Mouse (Mus musculus): Measurements from ENCODE around the gene Crtc1.

Crtc1 gene

DNA sequence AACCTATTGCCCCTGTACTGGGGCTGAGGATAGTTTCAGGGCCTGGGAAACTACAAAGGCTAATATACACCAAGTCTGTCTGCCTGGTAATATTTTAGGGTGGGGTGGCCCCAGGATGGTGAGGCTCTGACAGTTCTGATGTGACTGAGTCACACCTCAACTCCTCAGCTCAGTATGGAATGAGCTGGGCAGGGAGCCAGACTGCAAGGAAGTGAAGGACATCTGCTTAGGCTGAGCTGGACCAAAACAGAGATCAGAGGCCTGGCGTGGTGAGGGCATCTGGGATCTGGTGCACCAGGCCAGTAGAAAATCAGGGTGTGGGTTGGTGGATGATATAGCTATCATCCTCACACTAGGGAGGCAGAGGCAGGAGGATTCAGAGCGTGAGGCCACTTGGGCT, 49.7 kb downstream of the Crtc1 start:
- DNase-seq (ENCODE audit: low spot score in 2 of 2), result no peak

DNA sequence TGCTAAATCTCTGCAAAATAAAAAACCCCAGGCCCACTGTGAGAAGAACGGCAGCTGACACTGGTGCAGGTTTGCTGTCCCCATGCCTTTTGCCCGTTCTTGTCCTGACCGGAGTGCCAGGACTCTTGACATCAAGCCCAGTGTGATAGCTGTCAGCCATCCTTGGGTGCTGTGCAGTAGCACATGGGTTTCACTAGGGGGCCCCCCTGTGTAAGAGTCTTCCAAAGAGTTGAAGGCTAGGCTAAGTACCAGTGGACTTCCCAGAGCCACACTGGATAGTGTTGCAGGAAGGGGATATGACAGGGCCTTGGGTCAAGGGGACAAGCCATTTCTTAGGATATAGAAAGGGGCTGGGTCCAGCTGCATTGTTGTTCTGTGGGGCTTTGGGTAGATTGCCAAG, 56.1 kb downstream of the Crtc1 start:
- peak; percentile 55 to 72 for DNase-seq (ENCODE audit: low spot score in 2 of 2)

DNA sequence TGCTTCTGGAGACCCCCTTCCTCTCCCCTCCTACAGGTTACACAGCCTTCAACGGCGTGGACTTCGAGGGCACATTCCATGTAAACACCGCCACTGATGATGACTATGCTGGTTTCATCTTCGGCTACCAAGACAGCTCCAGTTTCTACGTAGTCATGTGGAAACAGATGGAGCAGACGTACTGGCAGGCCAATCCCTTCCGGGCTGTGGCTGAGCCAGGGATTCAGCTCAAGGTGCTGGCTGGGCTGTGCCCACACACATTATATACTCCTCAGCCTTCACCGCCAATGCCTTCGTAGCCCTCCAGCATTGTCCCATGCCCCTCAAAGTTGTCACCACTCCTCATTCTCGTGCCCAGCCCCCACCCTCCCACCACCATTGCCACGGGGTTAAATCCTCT, 59.3 kb downstream of the Crtc1 start:
- no peak for DNase-seq (ENCODE audit: low spot score in 2 of 2)

GRCm38 (mm10) chr8:70377049-70377448, 62.3 kb downstream of the Crtc1 start:
- DNase-seq (ENCODE audit: low spot score in 2 of 2), result no peak

- no peak for DNase-seq (ENCODE audit: low spot score in 2 of 2)
These were observed 63.1 kb downstream of the Crtc1 start for GRCm38 (mm10) chr8:70376275-70376741.

DNA sequence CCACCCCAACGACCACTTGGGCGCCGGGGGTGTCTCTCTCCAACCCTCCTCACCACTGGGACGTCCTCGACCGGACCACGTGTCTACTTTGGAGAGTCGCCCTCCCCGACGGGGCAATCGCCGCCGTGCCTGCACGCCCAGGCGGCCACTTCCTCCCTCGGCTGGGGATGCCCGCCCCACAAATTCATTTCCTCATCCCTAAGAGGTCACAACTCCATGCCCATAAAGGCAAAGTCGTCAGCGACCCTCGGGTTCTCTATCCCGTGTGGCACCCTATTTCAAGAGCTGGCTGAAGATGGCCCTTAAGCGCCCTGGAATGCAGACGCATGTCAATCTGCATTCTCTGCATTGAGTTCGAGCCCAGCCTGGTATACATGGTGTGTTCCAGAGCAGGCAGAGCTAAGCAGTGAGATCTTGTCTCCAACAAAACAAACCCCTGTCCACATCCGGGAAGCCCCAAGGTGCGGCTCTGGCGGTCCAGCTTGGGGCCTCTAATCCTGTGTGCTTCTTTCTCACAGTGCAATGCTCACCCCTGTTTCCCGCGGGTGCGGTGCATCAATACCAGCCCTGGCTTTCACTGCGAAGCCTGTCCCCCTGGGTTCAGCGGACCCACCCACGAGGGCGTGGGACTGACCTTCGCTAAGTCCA, 64.0 kb downstream of the Crtc1 start:
- no peak for DNase-seq (ENCODE audit: low spot score in 2 of 2)

DNA sequence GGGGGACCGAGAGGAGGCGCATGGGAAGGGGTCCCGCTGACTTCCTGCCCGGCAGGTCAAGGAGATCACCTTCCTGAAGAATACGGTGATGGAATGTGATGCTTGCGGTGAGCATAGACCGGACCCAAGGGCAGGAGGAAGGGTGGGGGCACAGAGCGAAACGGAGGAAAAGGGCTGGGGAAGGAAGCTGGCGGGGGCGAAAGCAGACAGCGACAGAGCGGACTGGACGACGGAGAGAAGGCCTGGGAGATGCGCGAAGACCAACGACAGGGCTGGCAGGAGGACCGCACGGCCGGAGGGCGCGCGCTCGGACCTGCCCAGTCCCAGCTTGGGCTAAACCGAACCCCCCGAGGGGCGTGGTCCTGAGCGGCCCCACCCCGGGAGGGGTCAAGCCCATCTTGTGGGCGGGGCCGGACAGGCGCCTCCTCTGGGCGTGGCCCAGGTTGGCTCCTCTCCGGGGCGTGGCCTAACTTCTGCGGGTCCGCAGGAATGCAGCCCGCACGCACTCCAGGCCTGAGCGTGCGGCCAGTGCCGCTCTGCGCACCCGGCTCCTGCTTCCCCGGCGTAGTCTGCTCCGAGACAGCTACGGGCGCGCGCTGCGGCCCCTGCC, 65.0 kb downstream of the Crtc1 start:
- peak; percentile 77 to 79 for DNase-seq (ENCODE audit: low spot score in 2 of 2)

DNA sequence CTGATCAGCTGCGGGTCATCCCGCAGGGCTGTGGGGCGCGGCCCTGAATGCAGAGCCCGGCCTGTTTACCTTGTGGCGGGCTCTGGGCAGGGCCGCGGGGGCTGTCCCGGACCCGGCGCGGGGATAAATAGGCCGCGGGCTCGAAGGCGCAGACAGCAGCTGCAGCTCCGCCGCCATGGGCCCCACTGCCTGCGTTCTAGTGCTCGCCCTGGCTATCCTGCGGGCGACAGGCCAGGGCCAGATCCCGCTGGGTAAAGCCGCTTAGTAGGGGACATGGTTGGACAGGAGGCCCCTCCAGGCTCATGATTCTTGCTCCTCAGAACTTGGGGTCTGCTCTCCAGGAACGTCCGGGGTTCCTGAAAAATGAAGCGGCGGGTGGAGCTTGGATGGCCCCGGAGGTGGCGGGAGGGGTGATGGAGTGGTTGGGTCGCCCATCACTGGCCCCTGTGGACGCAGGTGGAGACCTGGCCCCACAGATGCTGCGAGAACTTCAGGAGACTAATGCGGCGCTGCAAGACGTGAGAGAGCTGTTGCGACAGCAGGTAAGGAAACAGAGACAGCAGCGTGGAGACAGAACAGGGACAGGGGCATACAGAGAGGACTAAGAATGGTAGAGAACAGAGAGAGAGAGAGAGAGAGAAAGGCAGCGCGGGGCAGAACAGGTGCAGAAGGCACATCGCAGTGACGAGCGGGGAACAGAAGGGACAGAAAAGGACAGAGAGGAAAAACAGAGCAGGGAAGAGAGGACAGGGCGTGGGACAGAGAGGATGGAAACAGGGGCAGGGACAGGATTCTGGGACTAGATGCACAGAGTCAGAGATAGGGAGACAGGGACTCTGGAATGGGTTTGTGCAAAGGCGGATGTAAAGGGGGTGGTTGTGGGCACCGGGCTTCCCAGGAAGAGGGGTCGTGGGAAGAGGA, 65.7 kb downstream of the Crtc1 start, which contains the start of gene Comp:
Gene Comp (plus strand): TSS at position 162 of the 921 bp plus-strand sequence.
- no peak for DNase-seq (ENCODE audit: low spot score in 2 of 2)

GRCm38 (mm10) chr8:70371951-70372350, 67.4 kb downstream of the Crtc1 start:
- DNase-seq (ENCODE audit: low spot score in 2 of 2), result no peak

DNA sequence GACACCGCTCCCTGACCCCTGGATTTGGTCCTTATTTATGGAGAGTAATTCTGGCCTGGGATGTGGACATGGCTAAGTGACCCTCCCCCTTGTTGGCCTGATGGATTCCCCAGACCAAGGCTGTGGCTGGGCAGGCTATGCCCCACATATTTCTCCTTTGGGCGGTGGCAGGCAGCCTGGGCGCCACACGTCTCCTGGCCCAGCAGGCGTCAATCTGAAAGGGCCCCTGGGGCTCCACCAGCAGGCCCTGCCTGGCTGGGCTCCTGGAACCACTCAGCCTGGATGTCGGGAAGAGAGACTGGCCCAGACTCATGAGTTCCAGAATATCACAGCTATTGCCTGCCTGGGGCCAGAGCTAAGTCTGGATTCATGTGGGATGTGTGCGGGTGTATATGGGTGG, 68.9 kb downstream of the Crtc1 start:
- DNase-seq (ENCODE audit: low spot score in 2 of 2), result no peak

- DNase-seq (ENCODE audit: low spot score in 2 of 2), result no peak
These were observed 72.8 kb downstream of the Crtc1 start for GRCm38 (mm10) chr8:70366588-70366987.

GRCm38 (mm10) chr8:70364066-70364465, 75.3 kb downstream of the Crtc1 start:
- DNase-seq (ENCODE audit: low spot score in 2 of 2), result peak in 1 of 2 experiments; percentile 44

DNA sequence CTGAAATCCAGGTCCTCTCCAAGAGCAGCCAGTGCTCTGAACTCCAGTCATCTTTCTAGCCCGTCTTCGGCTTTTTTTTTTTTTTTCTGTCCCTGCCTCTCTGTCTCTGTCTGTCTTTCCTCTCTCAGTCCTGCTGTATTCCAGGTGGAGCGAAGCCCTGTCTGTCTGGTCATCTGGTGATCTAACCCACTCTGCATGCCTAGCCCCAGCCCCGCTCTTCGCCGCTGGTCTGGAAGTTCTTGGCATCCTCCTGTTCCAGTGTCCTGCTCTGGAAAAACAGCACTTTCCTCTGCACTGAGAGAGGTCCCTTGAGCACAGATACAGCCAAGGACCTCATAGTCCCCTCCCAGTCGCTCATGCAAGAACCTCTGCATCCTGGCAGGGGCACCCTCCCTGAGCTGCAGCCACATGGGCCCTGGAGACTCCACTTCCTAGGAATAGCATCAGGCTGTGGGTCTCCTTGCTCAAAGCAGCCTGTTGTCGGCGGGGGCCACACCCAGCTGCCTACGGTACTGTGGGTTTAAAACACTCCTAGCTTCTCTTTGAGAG, 77.8 kb downstream of the Crtc1 start:
- DNase-seq (ENCODE audit: low spot score in 2 of 2), result no peak

DNA sequence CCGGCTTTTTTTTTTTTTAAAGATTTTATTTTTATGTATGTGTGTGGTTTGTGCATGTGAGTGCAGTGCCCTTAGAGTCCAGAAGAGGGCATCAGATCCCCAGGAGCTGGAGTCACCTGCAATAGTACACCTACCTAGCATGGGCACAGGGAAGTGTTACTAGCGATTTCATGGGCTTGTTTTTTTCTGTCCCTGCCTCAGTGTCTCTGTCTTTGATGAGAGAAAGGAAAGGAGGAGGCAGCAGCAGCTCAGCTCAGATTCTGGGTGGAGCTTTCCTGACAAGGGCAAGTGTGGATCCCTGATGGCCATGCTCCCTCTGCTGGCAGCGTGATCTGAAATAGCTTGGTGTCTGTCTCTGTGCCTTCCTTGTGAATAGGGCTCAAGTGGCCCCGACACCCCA, 78.6 kb downstream of the Crtc1 start:
- DNase-seq (ENCODE audit: low spot score in 2 of 2), result no peak

GRCm38 (mm10) chr8:70359411-70359810, 80.0 kb downstream of the Crtc1 start:
- no peak for DNase-seq (ENCODE audit: low spot score in 2 of 2)

- DNase-seq (ENCODE audit: low spot score in 2 of 2), result no peak
These were observed 83.3 kb downstream of the Crtc1 start for GRCm38 (mm10) chr8:70356111-70356510.

GRCm38 (mm10) chr8:70354004-70354403, 85.4 kb downstream of the Crtc1 start:
- DNase-seq (ENCODE audit: low spot score in 2 of 2), result no peak

DNA sequence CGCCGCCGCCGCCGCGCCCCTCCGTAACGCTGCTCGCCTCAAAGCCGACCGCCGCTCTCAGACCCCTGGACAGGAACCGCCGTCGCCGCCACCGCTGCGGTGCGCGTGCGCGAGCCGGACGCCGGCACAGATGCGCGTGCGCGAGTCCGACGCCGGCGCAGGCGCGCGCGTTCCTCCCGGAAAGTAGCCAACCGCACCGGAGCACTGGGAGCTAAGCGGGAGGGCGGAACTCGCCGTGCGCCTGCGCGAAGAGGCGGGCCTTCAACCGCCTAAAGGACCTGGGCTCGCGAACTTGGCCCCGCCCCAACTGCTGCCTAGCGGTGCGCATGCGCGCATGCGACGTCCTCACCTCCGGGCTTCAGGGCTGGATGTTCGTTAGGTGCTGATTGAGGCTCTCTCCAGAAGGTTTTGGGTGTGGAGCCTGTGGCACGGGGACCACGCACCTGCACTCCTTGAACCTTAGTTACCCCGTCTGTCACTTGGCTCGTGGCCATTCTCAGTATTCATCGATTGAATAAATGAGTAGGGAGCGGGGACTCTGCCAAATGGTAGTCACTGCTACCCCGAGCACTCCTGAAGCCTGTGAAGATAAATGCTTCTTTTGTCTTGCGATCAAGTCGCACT, 86.1 kb downstream of the Crtc1 start, which contains the start of gene Upf1:
Gene Upf1 (minus strand): TSS at position 85 of the 624 bp plus-strand sequence.
- DNase-seq (ENCODE audit: low spot score in 2 of 2), result peak; percentile 98 to 99

DNA sequence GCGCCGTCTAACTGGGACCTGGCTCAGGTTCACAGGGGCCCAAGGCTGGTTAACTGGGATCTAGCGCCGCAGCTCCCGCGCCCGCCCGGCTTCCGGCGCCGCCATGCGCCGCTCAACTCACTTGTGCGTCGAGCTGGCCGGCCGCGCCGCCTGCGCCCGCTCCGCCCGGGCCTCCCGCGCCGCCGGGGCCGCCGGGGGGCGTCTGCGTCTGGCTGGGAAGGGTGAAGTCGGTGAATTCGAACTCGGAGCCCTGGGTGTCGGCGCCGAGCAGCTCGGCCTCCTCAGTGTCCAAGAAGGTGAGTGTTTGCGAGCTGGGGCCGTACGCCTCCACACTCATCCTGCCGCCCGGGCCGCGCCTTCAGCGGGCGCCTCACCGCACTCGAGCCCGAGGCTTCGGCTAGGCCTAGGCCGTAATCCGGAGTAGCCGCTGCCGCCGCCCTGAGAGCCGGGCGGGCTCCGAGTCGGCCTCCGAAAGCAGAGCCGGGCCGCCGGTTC, 86.7 kb downstream of the Crtc1 start:
- no peak for DNase-seq (ENCODE audit: low spot score in 2 of 2)

GRCm38 (mm10) chr8:70352000-70352384, 87.4 kb downstream of the Crtc1 start:
- no peak for DNase-seq (ENCODE audit: low spot score in 2 of 2)

Data from urinary bladder, postnatal 36 days (tissue).